Mouse (Mus musculus): Measurements from ENCODE around the gene Nans. TPM values are rescaled to one million over a fixed set of nuclear protein-coding genes. Genes with fewer than 3 reads are reported as not detected.

The Nans gene
- total and polyA plus RNA-seq, 2 experiments from 2014 or later, result 36.2 to 54.2 TPM

GRCm38 (mm10) chr4:46526798-46527557 is 37.9 kb downstream of the Nans start:
- TF ChIP-seq CTCF (IDR thresholded peaks at IDR 0.05; ENCODE audit: low read depth), result peak; percentile 31; the same call in 1 of the 2 replicates
- no peak for TF ChIP-seq EP300 (IDR thresholded peaks at IDR 0.05; ENCODE audit: low read depth)
- 25% methylated on average over 17 of the region's 17 CpGs for WGBS
- H3K4me2 ChIP-seq (ENCODE audit: low read depth, low read length), result peak overlapping the region; percentile 71
- peaks cover 16% of the 10 kb centered on the region for H3K27me3 ChIP-seq (ENCODE audit: control insufficient read depth, insufficient read depth, low read length)
- no peak for DNase-seq (ENCODE audit: low spot score)
- H3K36me3 ChIP-seq (replicated peaks; ENCODE audit: control insufficient read depth, insufficient read depth, low read length), result no peaks in the 10 kb centered on the region
- peak; percentile 67 for ATAC-seq (ENCODE audit: insufficient read depth, low read depth)
- H3K9me3 ChIP-seq (replicated peaks; ENCODE audit: control insufficient read depth, low read length), result peaks cover 3% of the 10 kb centered on the region; the same call in 1 of the 2 replicates
- 0 out of 2 replicates have a peak overlapping the region, but pooled peaks have one; percentile 30 for H3K27ac ChIP-seq (ENCODE audit: low read depth)
- peak overlapping the region; percentile 39 for H3K4me3 ChIP-seq (ENCODE audit: low read depth, low read length)
- peaks cover 5% of the 10 kb centered on the region for H3K4me1 ChIP-seq (ENCODE audit: control insufficient read depth, insufficient read depth)
- H3K9ac ChIP-seq (replicated peaks; ENCODE audit: low read depth, low read length), result no peak overlapping the region; the same call in 1 of the 2 replicates

- TF ChIP-seq CTCF (IDR thresholded peaks at IDR 0.05; ENCODE audit: low read depth), result no peak
- TF ChIP-seq EP300 (IDR thresholded peaks at IDR 0.05; ENCODE audit: low read depth), result no peak
Observed at GRCm38 (mm10) chr4:46527558-46527926, 38.5 kb downstream of the Nans start.

GRCm38 (mm10) chr4:46529722-46530121 is 40.7 kb downstream of the Nans start:
- Histone ChIP-seq H3K4me2 (ENCODE audit: low read depth, low read length) (no peak overlapping the region), H3K36me3 (replicated peaks; ENCODE audit: control insufficient read depth, insufficient read depth, low read length) (no peaks in the 10 kb centered on the region), H3K4me1 (ENCODE audit: control insufficient read depth, insufficient read depth) (peaks cover 10% of the 10 kb centered on the region), H3K4me3 (ENCODE audit: low read depth, low read length) (no peak overlapping the region), H3K9ac (replicated peaks; ENCODE audit: low read depth, low read length) (no peak overlapping the region), H3K27me3 (ENCODE audit: control insufficient read depth, insufficient read depth, low read length) (peaks cover 30% of the 10 kb centered on the region), H3K9me3 (replicated peaks; ENCODE audit: control insufficient read depth, low read length) (no peaks in the 10 kb centered on the region), H3K27ac (ENCODE audit: low read depth) (no peak overlapping the region)
- no peak for DNase-seq (ENCODE audit: low spot score)
- no peak for ATAC-seq (ENCODE audit: insufficient read depth, low read depth)
- 56% methylated on average over 7 of the region's 7 CpGs for WGBS
- TF ChIP-seq EP300 (IDR thresholded peaks at IDR 0.05; ENCODE audit: low read depth) (no peak), CTCF (IDR thresholded peaks at IDR 0.05; ENCODE audit: low read depth) (no peak)

More at GRCm38 (mm10) chr4:46527558-46527926, 38.5 kb downstream of the Nans start:
- ATAC-seq (ENCODE audit: insufficient read depth, low read depth) (peak; percentile 72), DNase-seq (ENCODE audit: low spot score) (no peak)
- Histone ChIP-seq H3K36me3 (replicated peaks; ENCODE audit: control insufficient read depth, insufficient read depth, low read length) (no peaks in the 10 kb centered on the region), H3K4me2 (ENCODE audit: low read depth, low read length) (peak overlapping the region; percentile 71), H3K27ac (ENCODE audit: low read depth) (0 out of 2 replicates have a peak overlapping the region, but pooled peaks have one; percentile 30), H3K27me3 (ENCODE audit: control insufficient read depth, insufficient read depth, low read length) (peaks cover 19% of the 10 kb centered on the region), H3K4me1 (ENCODE audit: control insufficient read depth, insufficient read depth) (peaks cover 5% of the 10 kb centered on the region), H3K9ac (replicated peaks; ENCODE audit: low read depth, low read length) (no peak overlapping the region; the same call in 1 of the 2 replicates), H3K9me3 (replicated peaks; ENCODE audit: control insufficient read depth, low read length) (no peaks in the 10 kb centered on the region), H3K4me3 (ENCODE audit: low read depth, low read length) (peak overlapping the region; percentile 39)
- 2% methylated on average over 6 of the region's 7 CpGs for WGBS

GRCm38 (mm10) chr4:46532511-46532910 is 43.5 kb downstream of the Nans start:
- Histone ChIP-seq H3K9ac (replicated peaks; ENCODE audit: low read depth, low read length) (no peak overlapping the region), H3K4me1 (ENCODE audit: control insufficient read depth, insufficient read depth) (peaks cover 6% of the 10 kb centered on the region; the same call in 1 of the 2 replicates), H3K9me3 (replicated peaks; ENCODE audit: control insufficient read depth, low read length) (no peaks in the 10 kb centered on the region), H3K27me3 (ENCODE audit: control insufficient read depth, insufficient read depth, low read length) (peaks cover 57% of the 10 kb centered on the region), H3K4me2 (ENCODE audit: low read depth, low read length) (no peak overlapping the region), H3K36me3 (replicated peaks; ENCODE audit: control insufficient read depth, insufficient read depth, low read length) (no peaks in the 10 kb centered on the region), H3K4me3 (ENCODE audit: low read depth, low read length) (no peak overlapping the region), H3K27ac (ENCODE audit: low read depth) (no peak overlapping the region)
- no peak for ATAC-seq (ENCODE audit: insufficient read depth, low read depth)
- TF ChIP-seq EP300 (IDR thresholded peaks at IDR 0.05; ENCODE audit: low read depth), result no peak
- TF ChIP-seq CTCF (IDR thresholded peaks at IDR 0.05; ENCODE audit: low read depth), result no peak
- 71% methylated on average over 2 of the region's 2 CpGs for WGBS
- no peak for DNase-seq (ENCODE audit: low spot score)

- Histone ChIP-seq H3K4me2 (ENCODE audit: low read depth, low read length) (no peak overlapping the region), H3K27me3 (ENCODE audit: control insufficient read depth, insufficient read depth, low read length) (peaks cover 62% of the 10 kb centered on the region), H3K9ac (replicated peaks; ENCODE audit: low read depth, low read length) (no peak overlapping the region), H3K9me3 (replicated peaks; ENCODE audit: control insufficient read depth, low read length) (no peaks in the 10 kb centered on the region), H3K4me1 (ENCODE audit: control insufficient read depth, insufficient read depth) (peaks cover 6% of the 10 kb centered on the region; the same call in 1 of the 2 replicates), H3K27ac (ENCODE audit: low read depth) (no peak overlapping the region), H3K4me3 (ENCODE audit: low read depth, low read length) (no peak overlapping the region), H3K36me3 (replicated peaks; ENCODE audit: control insufficient read depth, insufficient read depth, low read length) (no peaks in the 10 kb centered on the region)
- WGBS, result 70% methylated on average over 7 of the region's 7 CpGs
- ATAC-seq (ENCODE audit: insufficient read depth, low read depth) (no peak), DNase-seq (ENCODE audit: low spot score) (no peak)
- TF ChIP-seq CTCF (IDR thresholded peaks at IDR 0.05; ENCODE audit: low read depth), result no peak
- no peak for TF ChIP-seq EP300 (IDR thresholded peaks at IDR 0.05; ENCODE audit: low read depth)
Observed at GRCm38 (mm10) chr4:46532926-46533325, 43.9 kb downstream of the Nans start.
